10 mouse cellular contexts compared by ENCODE assay signal in genomic region chr9:100558991-100559390, GRCm38 (mm10). TPM values are rescaled to one million over a fixed set of nuclear protein-coding genes. Genes with fewer than 3 reads are reported as not detected.
"Had no signal": no experiment of that assay in that cellular context is flagged by ENCODE, and none has a peak within 500 bp of the region (broad histone marks: within the 10 kb centered on the region; RNA-seq: fewer than 3 reads in every experiment).

No protein-coding gene starts in this region.

- DNase-seq: kidney, adult 9 months; kidney, postnatal 36 days; layer of hippocampus, adult 9-11 months; layer of hippocampus, postnatal 36 days; left cerebral cortex, postnatal 4 days; lung, adult 18-20 months; spleen, adult 18-20 months; thymus, postnatal 36 days had no signal

RNA-seq across cellular contexts. Expression of gene Slc35g2, which starts 11.9 kb away (rescaled TPM):
- total RNA-seq: monocyte, adult 5-6 weeks; neutrophil, adult 5-6 weeks had no signal
